Mouse (Mus musculus) ES-E14 (cell line): ENCODE data around the gene Hist1h3e.

Source experiments
- CHD2 ChIP-seq: IDR thresholded peaks from 2 replicates; pipeline ENCODE4 v1.6.1; 2014; ENCODE audit warnings: mild to moderate bottlenecking, low read depth, low read length, inconsistent platforms
- HCFC1 ChIP-seq: IDR thresholded peaks from 2 replicates; pipeline ENCODE4 v1.6.1; 2012; ENCODE audit warnings: low read length, inconsistent platforms, borderline replicate concordance; ENCODE audit not compliant: insufficient read depth
- MAFK ChIP-seq: IDR thresholded peaks from 2 replicates; pipeline ENCODE4 v1.6.1; 2014; ENCODE audit warnings: mild to moderate bottlenecking, low read depth, low read length, inconsistent platforms; ENCODE audit not compliant: insufficient read depth
- ZC3H11A ChIP-seq: IDR thresholded peaks from 2 replicates; pipeline ENCODE4 v1.6.1; 2012; ENCODE audit warnings: low read depth, mild to moderate bottlenecking, inconsistent platforms, low read length, borderline replicate concordance
- ZNF384 ChIP-seq: IDR thresholded peaks from 2 replicates; pipeline ENCODE4 v1.6.1; 2012; ENCODE audit warnings: low read depth, low read length, inconsistent platforms

- no peak for TF ChIP-seq ZC3H11A
- no peak for TF ChIP-seq MAFK
- TF ChIP-seq HCFC1: no peak
- no peak for TF ChIP-seq ZNF384
- peak; percentile 80; the same call in 1 of the 2 replicates for TF ChIP-seq CHD2
These were observed 8.9 kb upstream of the Hist1h3e start, which contains the start of the genes Hist1h2ae and Hist1h2bg for GRCm38 (mm10) chr13:23571022-23571503.
